In the genomic region with DNA sequence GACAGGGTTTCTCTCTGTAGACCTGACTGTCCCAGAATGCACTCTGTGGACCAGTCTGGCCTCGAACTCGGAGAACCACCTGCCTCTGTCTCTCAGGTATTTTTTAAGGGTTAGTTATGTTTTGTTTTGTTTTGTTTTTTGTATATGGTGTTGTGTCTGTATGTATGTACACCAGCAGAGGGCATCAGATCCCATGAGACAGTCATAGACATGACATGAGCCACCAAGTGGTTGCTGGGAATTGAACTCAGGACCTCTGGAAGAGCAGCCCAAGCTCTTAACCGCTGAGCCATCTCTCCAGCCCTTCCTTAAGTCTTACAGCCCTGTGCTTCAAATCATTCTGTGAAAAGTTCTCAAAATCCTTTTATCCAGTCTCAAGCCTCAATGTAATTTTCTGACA, we compare ENCODE assay signal across 9 mouse cellular contexts. TPM values are rescaled to one million over a fixed set of nuclear protein-coding genes. Genes with fewer than 3 reads are reported as not detected.
DNase-seq lines count a peak whose midpoint lies in the region; ATAC-seq and TF ChIP-seq lines count a peak whose summit lies in the region.
"Had no signal": no experiment of that assay in that cellular context is flagged by ENCODE, and none has a peak within 500 bp of the region (broad histone marks: within the 10 kb centered on the region; RNA-seq: fewer than 3 reads in every experiment).

No protein-coding gene starts in this region.

- no peaks in the 10 kb centered on the region for H3K9me3 ChIP-seq in ES-Bruce4 (replicated peaks; ENCODE audit: control insufficient read depth, insufficient read depth, low read length, poor library complexity, severe bottlenecking)
- H3K9me3 ChIP-seq in limb, embryonic 13.5 days: no peaks in the 10 kb centered on the region
- H3K9me3 ChIP-seq: forebrain, embryonic 10.5 days had no signal

- 0 out of 2 replicates have a peak, but pooled peaks have one; percentile 9 for TF ChIP-seq CTCF in liver, adult 2 months (IDR thresholded peaks at IDR 0.05; ENCODE audit: low read depth, low read length)
- TF ChIP-seq CTCF in ES-Bruce4 (IDR thresholded peaks at IDR 0.05; ENCODE audit: low read depth, low read length): peak; percentile 42

- peak; percentile 43 for DNase-seq in embryo, embryonic 10 days (ENCODE audit: low spot score)
- no peak for DNase-seq in embryo, embryonic 9.5 days (ENCODE audit: extremely low spot score)
- peak; percentile 40 for DNase-seq in liver, adult 2 months (ENCODE audit: extremely low read depth, low read depth, low spot score)
- DNase-seq in liver: no peak
- DNase-seq in ovary, postnatal 14 days (ENCODE audit: low spot score): no peak

- 67% methylated on average over 3 of the region's 3 CpGs for WGBS in liver, adult 2 months
- WGBS in limb, embryonic 13.5 days: 66% methylated on average over 3 of the region's 3 CpGs

- H3K4me3 ChIP-seq in liver, adult 2 months (ENCODE audit: insufficient read depth, low read depth, low read length): no peak overlapping the region
- H3K4me3 ChIP-seq in ES-Bruce4 (ENCODE audit: low read depth, low read length): no peak overlapping the region
- no peak overlapping the region for H3K4me3 ChIP-seq in limb, embryonic 13.5 days

- ATAC-seq in limb, embryonic 13.5 days (ENCODE audit: low FRiP score, low read depth): no peak
- ATAC-seq in frontal cortex, adult (ENCODE audit: low TSS enrichment): no peak

- H3K27me3 ChIP-seq in liver, adult 2 months (ENCODE audit: control insufficient read depth, insufficient read depth, low read length): no peaks in the 10 kb centered on the region
- H3K27me3 ChIP-seq in ES-Bruce4 (ENCODE audit: control insufficient read depth, insufficient read depth, low read length, poor library complexity, severe bottlenecking): no peaks in the 10 kb centered on the region
- no peaks in the 10 kb centered on the region for H3K27me3 ChIP-seq in limb, embryonic 13.5 days

- TF ChIP-seq POLR2A in liver, adult 2 months (IDR thresholded peaks at IDR 0.05; ENCODE audit: extremely low read depth, insufficient read depth, low read length): no peak
- TF ChIP-seq POLR2A in ES-Bruce4 (IDR thresholded peaks at IDR 0.05; ENCODE audit: insufficient read depth, low read length): no peak

- H3K4me2 ChIP-seq in limb, embryonic 13.5 days (replicated peaks): peak overlapping the region; percentile 67; the same call in 1 of the 2 replicates

- no peaks in the 10 kb centered on the region for H3K4me1 ChIP-seq in liver, adult 2 months (ENCODE audit: control insufficient read depth, insufficient read depth, low read length)
- peaks cover 5% of the 10 kb centered on the region for H3K4me1 ChIP-seq in ES-Bruce4 (ENCODE audit: control insufficient read depth, insufficient read depth, low read length)
- H3K4me1 ChIP-seq in limb, embryonic 13.5 days: peaks cover 10% of the 10 kb centered on the region

- H3K9ac ChIP-seq in liver, adult 2 months (ENCODE audit: low read depth, low read length): no peak overlapping the region
- no peak overlapping the region for H3K9ac ChIP-seq in ES-Bruce4 (ENCODE audit: low read depth, poor library complexity, severe bottlenecking)
- no peak overlapping the region for H3K9ac ChIP-seq in limb, embryonic 13.5 days

- no peak for TF ChIP-seq EP300 in ES-Bruce4 (IDR thresholded peaks at IDR 0.05; ENCODE audit: insufficient read depth, low read depth, low read length)

- no peaks in the 10 kb centered on the region for H3K36me3 ChIP-seq in liver, adult 2 months (ENCODE audit: control insufficient read depth, insufficient read depth, low read length)
- H3K36me3 ChIP-seq in ES-Bruce4 (ENCODE audit: control insufficient read depth, insufficient read depth, low read length, poor library complexity, severe bottlenecking): no peaks in the 10 kb centered on the region
- H3K36me3 ChIP-seq in limb, embryonic 13.5 days: peaks cover 4% of the 10 kb centered on the region

- H3K27ac ChIP-seq in liver, adult 2 months (replicated peaks; ENCODE audit: insufficient read depth, low read depth, low read length): no peak overlapping the region
- no peak overlapping the region for H3K27ac ChIP-seq in ES-Bruce4 (ENCODE audit: insufficient read depth, low read length)
- H3K27ac ChIP-seq in limb, embryonic 13.5 days: no peak overlapping the region

- peaks cover 4% of the 10 kb centered on the region; the same call in 1 of the 2 replicates for H3K79me2 ChIP-seq in liver, adult 2 months (ENCODE audit: control insufficient read depth, insufficient read depth, low read length)

RNA-seq across cellular contexts. Expression of a gene that starts 0.9 kb away (rescaled TPM):
- total RNA-seq in liver, adult 2 months (2014; rRNA removed): 1.6 and 1.9 TPM in 2 replicates
- 3.5 and 5.9 TPM in 2 replicates for polyA plus RNA-seq in liver, adult 2 months (2012; rRNA removed)
- polyA plus RNA-seq in ES-Bruce4 (2011; ENCODE audit: insufficient read depth, insufficient read length, low read depth, missing spikeins): 18.3 and 21.7 TPM in 2 replicates
- 5.7 and 5.8 TPM in 2 replicates for polyA plus RNA-seq in limb, embryonic 13.5 days (2015; fragmentation: Nextera tagmentation; extraction: Ambion mirVana)

RNA-seq across cellular contexts. Expression of a gene that starts 19.0 kb away (rescaled TPM):
- total RNA-seq in liver, adult 2 months (2014; rRNA removed): 16.3 and 17.6 TPM in 2 replicates
- 8.7 and 9.5 TPM in 2 replicates for polyA plus RNA-seq in liver, adult 2 months (2012; rRNA removed)
- polyA plus RNA-seq in ES-Bruce4 (2011; ENCODE audit: insufficient read depth, insufficient read length, low read depth, missing spikeins): 18.7 and 20.7 TPM in 2 replicates
- polyA plus RNA-seq in limb, embryonic 13.5 days (2015; fragmentation: Nextera tagmentation; extraction: Ambion mirVana): 8.5 and 8.8 TPM in 2 replicates

RNA-seq across cellular contexts. Expression of a gene that starts 58.6 kb away (rescaled TPM):
- total RNA-seq in liver, adult 2 months (2014; rRNA removed): 1.5 and 3.0 TPM in 2 replicates
- 0.82 and 1.7 TPM in 2 replicates for polyA plus RNA-seq in liver, adult 2 months (2012; rRNA removed)
- 10.6 and 11.8 TPM in 2 replicates for polyA plus RNA-seq in ES-Bruce4 (2011; ENCODE audit: insufficient read depth, insufficient read length, low read depth, missing spikeins)
- polyA plus RNA-seq in limb, embryonic 13.5 days (2015; fragmentation: Nextera tagmentation; extraction: Ambion mirVana): 9.6 and 9.8 TPM in 2 replicates

Comparison
In these comparisons a context has a peak if more than half of its experiments do, and no peak if none do; other contexts are left out.
1. DNase-seq: peak in embryo, embryonic 10 days (single experiment) and liver, adult 2 months (single experiment); none in embryo, embryonic 9.5 days (single experiment), liver (single experiment) and ovary, postnatal 14 days (single experiment).